Mouse (Mus musculus) embryonic facial prominence, embryonic 13.5 days (tissue): ENCODE data around the gene Copa. TPM values are rescaled to one million over a fixed set of nuclear protein-coding genes. Genes with fewer than 3 reads are reported as not detected.
A peak's percentile ranks its signal among the peaks of the same experiment; 100 is the strongest.

Source experiments
- ATAC-seq: fragments of 200-750 bp; cut with Nextera tagmentation; 2 replicates; pipeline ENCODE4 v1.8.0; 2017; ENCODE audit warnings: low read depth; ENCODE audit not compliant: insufficient number of reproducible peaks, insufficient read depth, low FRiP score, low TSS enrichment
- H3K27ac ChIP-seq: fragments of 300-500 bp; sonication (generic); 2 replicates; pipeline ENCODE4 v1.5.1; 2015; ENCODE audit warnings: moderate library complexity, mild to moderate bottlenecking, inconsistent platforms
- H3K27me3 ChIP-seq: fragments of 300-500 bp; sonication (generic); 2 replicates; pipeline ENCODE4 v1.6.1; 2015; ENCODE audit warnings: mild to moderate bottlenecking, inconsistent platforms
- H3K36me3 ChIP-seq: fragments of 300-500 bp; sonication (generic); 2 replicates; pipeline ENCODE4 v1.6.1; 2015; ENCODE audit warnings: mild to moderate bottlenecking, inconsistent platforms
- H3K4me1 ChIP-seq: fragments of 300-500 bp; sonication (generic); 2 replicates; pipeline ENCODE4 v1.6.1; 2015; ENCODE audit warnings: inconsistent platforms
- H3K4me2 ChIP-seq: fragments of 300-500 bp; sonication (generic); 2 replicates; pipeline ENCODE4 v1.6.1; 2015; ENCODE audit warnings: moderate library complexity, mild to moderate bottlenecking, inconsistent platforms
- H3K4me3 ChIP-seq: fragments of 300-500 bp; sonication (generic); 2 replicates; pipeline ENCODE4 v1.5.1; 2015; ENCODE audit warnings: mild to moderate bottlenecking, inconsistent platforms
- H3K9ac ChIP-seq: fragments of 300-500 bp; sonication (generic); 2 replicates; pipeline ENCODE4 v1.6.1; 2015; ENCODE audit warnings: mild to moderate bottlenecking, inconsistent platforms
- H3K9me3 ChIP-seq: fragments of 300-500 bp; sonication (generic); 2 replicates; pipeline ENCODE4 v1.6.1; 2016; ENCODE audit warnings: inconsistent platforms
- WGBS: fragments of 180-500 bp; shearing (Covaris S2); methylation state at CpG from one replicate; pipeline ENCODE4 v1.1.7; 2015; ENCODE audit warnings: mixed read lengths; 5-methylcytosine and 5-hydroxymethylcytosine counted together
- polyA plus RNA-seq: library from polyadenylated mRNA; unstranded; fragments of >200 nt; fragmentation: Nextera tagmentation; extraction: Ambion mirVana; gene quantifications from 2 replicates; pipeline ENCODE4 v1.2.1, GENCODE M21; 2015

Gene Copa
- polyA plus RNA-seq, 1 experiment from 2014 or later, result 216 TPM

DNA sequence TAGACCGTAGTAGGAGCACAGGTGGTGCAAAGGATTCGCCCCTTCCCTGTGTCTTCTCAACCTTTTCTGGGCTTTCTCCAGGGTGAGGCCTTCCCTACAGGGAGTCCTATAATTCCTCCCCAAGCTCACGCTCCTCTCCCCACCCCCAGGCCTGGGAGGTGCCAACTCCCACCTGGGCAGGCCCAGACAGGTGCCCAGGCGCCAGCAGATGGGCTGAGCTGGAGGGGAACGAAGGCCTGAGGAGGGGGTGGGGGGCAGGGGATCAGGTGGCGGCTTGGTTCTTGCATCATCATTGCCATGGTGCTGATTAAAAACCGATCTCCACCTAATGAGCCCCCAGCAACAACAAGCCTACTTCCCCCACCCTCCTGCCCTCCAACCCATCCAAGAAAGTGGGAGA is 23.5 kb upstream of the Copa start:
- 51% methylated on average over 7 of the region's 7 CpGs for WGBS
- no peak overlapping the region for H3K9ac ChIP-seq
- peaks cover 31% of the 10 kb centered on the region for H3K4me1 ChIP-seq
- ATAC-seq, result 0 out of 2 replicates have a peak, but pooled peaks have one; percentile 33
- H3K27ac ChIP-seq, result no peak overlapping the region
- H3K4me2 ChIP-seq, result no peak overlapping the region
- H3K9me3 ChIP-seq, result no peaks in the 10 kb centered on the region
- no peak overlapping the region for H3K4me3 ChIP-seq
- H3K36me3 ChIP-seq, result peaks cover 4% of the 10 kb centered on the region
- peaks cover 33% of the 10 kb centered on the region for H3K27me3 ChIP-seq

DNA sequence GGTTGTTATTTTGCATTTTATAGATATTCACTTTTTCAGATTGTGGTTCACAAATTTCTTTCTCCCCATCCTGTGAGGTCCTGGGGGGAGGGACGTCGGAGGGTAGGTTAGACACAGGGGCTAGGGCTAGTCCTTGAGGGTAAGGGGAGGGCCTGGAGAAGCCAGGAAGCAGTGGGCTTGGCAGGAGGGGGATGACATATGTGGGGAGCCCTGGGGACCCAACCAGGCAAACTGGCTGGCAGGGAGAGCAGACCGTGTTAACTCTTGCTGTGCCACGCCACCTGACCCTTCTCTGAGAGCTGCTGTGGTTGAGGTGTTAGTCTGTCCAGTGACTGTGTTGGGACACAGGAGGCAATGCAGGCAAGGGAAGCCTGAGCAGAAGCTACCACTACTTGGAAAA is 21.7 kb upstream of the Copa start:
- Histone ChIP-seq H3K4me3 (no peak overlapping the region), H3K9ac (no peak overlapping the region), H3K27ac (no peak overlapping the region), H3K27me3 (peaks cover 15% of the 10 kb centered on the region), H3K4me2 (no peak overlapping the region), H3K36me3 (peaks cover 21% of the 10 kb centered on the region), H3K4me1 (peaks cover 26% of the 10 kb centered on the region), H3K9me3 (no peaks in the 10 kb centered on the region)
- no peak for ATAC-seq
- 46% methylated on average over 4 of the region's 4 CpGs for WGBS

DNA sequence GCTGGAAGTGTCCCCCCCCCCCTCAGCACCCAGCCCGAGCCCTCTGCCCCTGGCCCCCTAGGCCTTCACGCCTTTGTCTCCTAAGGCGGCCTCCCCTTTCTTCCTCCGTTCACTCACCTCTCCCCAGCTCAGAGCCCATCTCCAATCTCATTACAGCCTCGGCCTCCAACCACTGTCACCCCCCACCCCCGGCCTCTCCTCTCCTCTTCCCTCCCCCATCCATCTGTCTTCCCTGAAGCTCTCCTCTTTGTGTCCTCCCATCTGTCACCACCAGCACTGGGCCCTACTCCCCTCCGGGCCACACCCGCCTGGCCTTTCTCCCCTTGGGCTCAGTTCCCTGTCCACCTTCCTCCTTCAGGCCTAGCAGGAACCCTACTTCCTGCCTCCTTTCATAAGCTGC is 21.1 kb upstream of the Copa start:
- Histone ChIP-seq H3K27me3 (peaks cover 9% of the 10 kb centered on the region), H3K36me3 (peaks cover 27% of the 10 kb centered on the region), H3K4me2 (no peak overlapping the region), H3K4me3 (no peak overlapping the region), H3K27ac (no peak overlapping the region), H3K4me1 (peaks cover 26% of the 10 kb centered on the region), H3K9me3 (no peaks in the 10 kb centered on the region), H3K9ac (no peak overlapping the region)
- 44% methylated on average over 8 of the region's 8 CpGs for WGBS
- no peak for ATAC-seq

DNA sequence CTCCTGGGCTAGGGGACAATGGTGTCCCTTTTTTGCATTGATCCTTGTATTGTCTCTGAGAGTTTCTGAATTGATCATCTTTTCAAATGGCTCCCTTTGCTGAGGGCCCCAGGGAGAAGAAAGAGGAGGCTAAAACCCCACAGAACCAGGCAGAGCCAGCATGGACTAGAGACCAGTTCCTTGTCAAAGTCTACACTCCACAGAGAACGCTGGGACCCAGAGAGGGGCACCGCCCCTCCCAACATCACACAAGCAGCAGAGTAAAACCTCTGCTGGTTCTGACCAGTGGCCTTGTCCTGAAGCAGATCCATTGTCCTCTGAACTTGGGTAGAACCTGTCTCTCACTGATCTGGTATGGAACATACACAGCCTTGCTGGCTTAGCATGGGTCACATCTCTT is 20.2 kb upstream of the Copa start:
- peaks cover under 1% of the 10 kb centered on the region; the same call in 1 of the 2 replicates for H3K27me3 ChIP-seq
- H3K9ac ChIP-seq, result no peak overlapping the region
- ATAC-seq, result no peak
- no peak overlapping the region for H3K4me3 ChIP-seq
- no peak overlapping the region for H3K4me2 ChIP-seq
- H3K9me3 ChIP-seq, result no peaks in the 10 kb centered on the region
- H3K36me3 ChIP-seq, result peaks cover 36% of the 10 kb centered on the region
- no peak overlapping the region for H3K27ac ChIP-seq
- H3K4me1 ChIP-seq, result peaks cover 26% of the 10 kb centered on the region
- WGBS, result 86% methylated on average over 2 of the region's 2 CpGs

DNA sequence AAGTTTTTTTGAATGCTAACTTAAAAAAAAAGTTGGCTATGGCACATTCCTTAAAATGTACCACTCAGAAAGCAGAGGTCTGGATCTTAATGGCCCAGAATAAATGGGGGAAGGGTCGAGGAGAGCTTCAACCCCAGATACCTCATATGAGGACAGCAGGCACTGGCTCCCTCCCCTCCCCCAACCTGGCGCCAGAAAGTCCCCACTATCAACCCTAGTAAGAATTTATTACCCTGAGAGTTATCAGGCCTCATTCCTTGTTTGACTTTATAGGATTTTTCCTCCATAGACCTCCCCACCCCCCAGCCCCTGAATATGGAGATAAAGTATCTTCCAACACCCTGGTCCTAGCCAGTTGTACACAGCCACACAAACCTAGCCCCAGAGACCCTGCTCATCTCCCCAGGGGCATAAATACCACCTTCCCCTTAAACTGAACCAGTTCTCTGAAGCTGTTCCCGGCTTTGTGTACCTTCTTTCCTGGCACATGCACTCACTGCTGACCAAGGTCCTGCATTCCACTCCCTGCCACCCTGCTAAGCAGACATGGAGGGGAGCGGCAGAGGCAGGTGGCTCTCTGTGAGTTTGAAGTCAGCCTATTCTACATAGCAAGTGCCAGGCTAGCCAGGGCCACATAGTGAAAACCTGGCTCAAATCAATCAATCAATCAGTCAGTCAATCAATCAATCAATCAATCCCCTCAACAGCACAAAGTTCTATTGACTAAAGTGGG is 18.9 kb upstream of the Copa start:
- no peak overlapping the region for H3K27ac ChIP-seq
- H3K4me1 ChIP-seq, result peaks cover 14% of the 10 kb centered on the region
- H3K4me2 ChIP-seq, result no peak overlapping the region
- no peaks in the 10 kb centered on the region for H3K27me3 ChIP-seq
- no peak overlapping the region for H3K4me3 ChIP-seq
- H3K36me3 ChIP-seq, result peaks cover 49% of the 10 kb centered on the region
- WGBS, result 76% methylated on average over 4 of the region's 4 CpGs
- H3K9ac ChIP-seq, result 0 out of 2 replicates have a peak overlapping the region, but pooled peaks have one; percentile 6
- ATAC-seq, result no peak
- no peaks in the 10 kb centered on the region for H3K9me3 ChIP-seq

DNA sequence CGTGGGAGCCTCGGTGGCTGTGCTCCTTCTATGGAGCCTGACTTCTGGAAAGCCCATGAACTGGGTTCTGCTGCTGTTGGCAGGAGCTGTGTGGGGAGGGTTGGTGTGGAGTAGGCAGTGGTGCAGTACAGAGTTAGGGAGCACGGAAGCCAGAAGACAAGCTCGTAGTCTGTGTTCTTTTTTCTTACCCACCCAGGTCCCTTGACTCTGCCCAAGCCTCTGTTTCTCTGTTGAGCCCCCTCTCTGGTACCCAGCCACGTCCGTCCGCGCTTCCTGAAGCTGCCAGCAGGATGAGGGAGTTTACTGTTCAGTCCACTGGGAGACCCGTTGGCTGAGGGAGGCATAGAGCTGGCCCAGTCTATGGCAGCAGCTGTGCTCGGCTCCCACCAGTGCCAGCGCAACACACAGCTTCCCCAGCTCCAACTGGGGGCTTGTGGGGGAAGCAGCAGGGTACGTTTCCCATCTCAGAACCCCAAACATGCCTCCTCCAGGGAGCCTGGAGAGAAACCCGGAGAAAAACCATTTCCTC is 17.7 kb upstream of the Copa start:
- no peak for ATAC-seq
- Histone ChIP-seq H3K27me3 (no peaks in the 10 kb centered on the region), H3K4me1 (peaks cover 10% of the 10 kb centered on the region), H3K4me2 (no peak overlapping the region), H3K9me3 (no peaks in the 10 kb centered on the region), H3K27ac (no peak overlapping the region), H3K36me3 (peaks cover 62% of the 10 kb centered on the region), H3K4me3 (no peak overlapping the region), H3K9ac (no peak overlapping the region)
- 73% methylated on average over 13 of the region's 13 CpGs for WGBS

DNA sequence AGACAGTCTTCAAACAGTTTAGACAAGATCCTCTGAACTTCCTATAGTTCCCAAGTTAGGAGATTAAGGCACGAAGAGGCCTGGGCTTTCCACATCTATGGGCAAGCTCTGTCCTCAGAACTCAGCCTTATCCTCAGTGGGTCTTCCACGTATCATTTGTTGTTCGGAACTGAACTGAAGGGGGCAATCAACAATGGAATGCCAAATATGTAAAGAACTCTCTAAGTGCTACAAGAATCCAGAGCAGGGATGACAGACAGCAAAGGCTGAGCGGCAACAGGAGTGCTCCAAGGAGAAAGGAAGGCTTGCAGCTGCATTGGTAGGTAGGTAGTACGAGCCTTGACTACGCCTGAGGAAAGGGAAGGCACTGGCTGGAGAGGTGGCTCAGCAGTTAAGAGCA is 12.1 kb upstream of the Copa start:
- peaks cover 100% of the 10 kb centered on the region for H3K36me3 ChIP-seq
- ATAC-seq, result no peak
- no peak overlapping the region for H3K9ac ChIP-seq
- H3K4me2 ChIP-seq, result no peak overlapping the region
- no peak overlapping the region for H3K27ac ChIP-seq
- no peaks in the 10 kb centered on the region for H3K9me3 ChIP-seq
- H3K4me3 ChIP-seq, result no peak overlapping the region
- 59% methylated on average over 6 of the region's 6 CpGs for WGBS
- H3K27me3 ChIP-seq, result no peaks in the 10 kb centered on the region
- no peaks in the 10 kb centered on the region for H3K4me1 ChIP-seq

DNA sequence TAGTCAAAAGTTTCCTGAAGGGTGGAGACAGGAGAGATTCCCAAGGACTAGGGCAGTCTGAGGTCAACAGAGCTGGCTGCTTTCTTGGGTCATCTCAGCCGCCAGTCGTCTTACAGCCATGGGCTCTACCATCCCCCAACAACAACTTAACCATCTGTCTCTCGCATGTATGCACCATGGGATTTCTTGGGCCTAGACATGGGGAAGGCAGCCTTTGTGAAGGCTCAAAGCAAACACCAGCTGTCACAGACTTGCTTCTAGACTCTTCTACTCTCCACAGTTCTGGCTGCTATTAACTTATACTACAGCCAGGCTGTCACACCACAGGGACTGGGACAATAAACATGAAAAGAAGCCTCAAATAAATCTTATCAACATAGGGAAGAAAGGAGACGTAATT is 10.8 kb upstream of the Copa start:
- Histone ChIP-seq H3K4me2 (no peak overlapping the region), H3K9me3 (no peaks in the 10 kb centered on the region), H3K4me3 (no peak overlapping the region), H3K9ac (no peak overlapping the region), H3K4me1 (no peaks in the 10 kb centered on the region), H3K27me3 (no peaks in the 10 kb centered on the region), H3K27ac (no peak overlapping the region), H3K36me3 (peaks cover 98% of the 10 kb centered on the region)
- WGBS, result 81% methylated on average over 4 of the region's 4 CpGs
- no peak for ATAC-seq

DNA sequence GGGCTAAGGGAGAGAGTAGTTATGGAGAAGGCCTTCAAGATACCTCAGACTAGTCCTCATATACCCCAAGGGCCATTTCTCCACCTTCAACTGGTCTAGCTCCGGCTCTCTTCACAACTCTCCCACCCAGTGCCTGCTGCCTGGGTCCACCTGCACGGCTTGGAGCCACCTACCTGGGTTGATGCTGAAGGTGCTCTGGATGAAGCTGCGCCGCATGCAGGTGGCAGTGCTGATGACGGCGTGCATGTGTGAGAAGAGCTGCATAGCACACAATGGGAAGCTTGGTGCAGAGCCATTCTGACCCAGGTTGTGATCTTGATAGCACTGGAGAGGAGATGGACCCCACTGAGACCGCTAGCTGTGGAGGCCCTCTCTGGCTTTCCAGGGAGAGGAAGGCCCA is 9.7 kb upstream of the Copa start:
- H3K36me3 ChIP-seq, result peaks cover 89% of the 10 kb centered on the region
- H3K27me3 ChIP-seq, result no peaks in the 10 kb centered on the region
- H3K27ac ChIP-seq, result no peak overlapping the region
- H3K4me1 ChIP-seq, result no peaks in the 10 kb centered on the region
- H3K4me2 ChIP-seq, result no peak overlapping the region
- H3K9me3 ChIP-seq, result no peaks in the 10 kb centered on the region
- WGBS, result 95% methylated on average over 7 of the region's 7 CpGs
- no peak overlapping the region for H3K4me3 ChIP-seq
- H3K9ac ChIP-seq, result no peak overlapping the region
- ATAC-seq, result no peak

DNA sequence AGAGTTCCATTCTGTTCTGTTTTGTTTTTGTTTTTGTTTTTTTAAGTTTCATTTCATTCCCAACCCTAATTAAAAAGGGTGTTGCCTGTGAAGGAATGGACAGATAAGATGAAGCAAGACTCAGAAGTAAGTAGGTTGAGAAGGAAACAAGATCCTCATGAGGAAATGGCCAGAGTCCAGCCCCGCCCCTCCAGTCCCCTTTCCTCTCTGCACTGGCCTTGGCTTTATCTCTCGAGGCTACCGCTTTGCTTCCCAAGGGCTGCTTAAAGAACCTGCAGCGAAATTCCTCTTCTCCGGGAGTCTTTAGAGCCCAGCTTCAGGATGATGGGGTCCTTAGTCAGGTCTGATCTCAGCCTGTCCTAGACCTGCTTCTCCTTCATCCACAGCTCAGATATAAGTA is 4.3 kb upstream of the Copa start:
- H3K9me3 ChIP-seq, result no peaks in the 10 kb centered on the region
- WGBS, result 72% methylated on average over 5 of the region's 5 CpGs
- ATAC-seq, result no peak
- H3K36me3 ChIP-seq, result peaks cover 60% of the 10 kb centered on the region
- no peak overlapping the region for H3K27ac ChIP-seq
- H3K9ac ChIP-seq, result no peak overlapping the region
- no peak overlapping the region for H3K4me3 ChIP-seq
- no peak overlapping the region for H3K4me2 ChIP-seq
- peaks cover 7% of the 10 kb centered on the region for H3K4me1 ChIP-seq
- no peaks in the 10 kb centered on the region for H3K27me3 ChIP-seq

DNA sequence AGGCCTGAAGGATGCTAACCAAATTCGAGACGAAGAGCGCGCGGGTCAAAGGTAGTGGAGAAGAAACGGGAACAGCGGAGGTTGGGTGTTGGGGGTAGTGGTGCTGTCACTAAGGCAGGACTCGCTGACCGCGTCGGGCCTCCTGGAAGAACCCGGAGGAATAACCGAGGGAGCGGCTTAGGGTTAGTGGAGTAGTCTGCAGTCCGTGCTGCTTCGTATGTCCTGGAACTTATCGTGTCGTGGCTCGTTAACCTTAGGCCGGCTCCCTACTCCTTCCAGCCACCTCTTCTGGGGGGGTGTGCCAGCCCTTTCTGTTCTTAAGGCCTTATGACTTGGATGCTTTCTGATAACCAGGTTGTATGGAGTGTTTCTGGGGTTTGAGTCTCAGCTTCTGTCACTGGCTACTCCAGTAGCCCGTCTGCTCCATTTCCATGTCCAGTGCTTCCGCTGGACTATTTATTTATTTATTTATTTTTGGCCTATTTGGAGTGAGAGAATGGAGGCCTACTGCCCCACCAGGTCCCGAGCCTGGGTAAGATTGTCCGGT is 643 bp downstream of the Copa start:
- 1% methylated on average over 24 of the region's 24 CpGs for WGBS
- Histone ChIP-seq H3K27ac (0 out of 2 replicates have a peak overlapping the region, but pooled peaks have one; percentile 39), H3K9me3 (no peaks in the 10 kb centered on the region), H3K4me1 (peaks cover 20% of the 10 kb centered on the region), H3K36me3 (peaks cover 22% of the 10 kb centered on the region), H3K4me2 (peak overlapping the region; percentile 66), H3K4me3 (peak overlapping the region; percentile 90), H3K27me3 (no peaks in the 10 kb centered on the region), H3K9ac (peak overlapping the region; percentile 90)
- ATAC-seq, result peak; percentile 17; the same call in 1 of the 2 replicates

DNA sequence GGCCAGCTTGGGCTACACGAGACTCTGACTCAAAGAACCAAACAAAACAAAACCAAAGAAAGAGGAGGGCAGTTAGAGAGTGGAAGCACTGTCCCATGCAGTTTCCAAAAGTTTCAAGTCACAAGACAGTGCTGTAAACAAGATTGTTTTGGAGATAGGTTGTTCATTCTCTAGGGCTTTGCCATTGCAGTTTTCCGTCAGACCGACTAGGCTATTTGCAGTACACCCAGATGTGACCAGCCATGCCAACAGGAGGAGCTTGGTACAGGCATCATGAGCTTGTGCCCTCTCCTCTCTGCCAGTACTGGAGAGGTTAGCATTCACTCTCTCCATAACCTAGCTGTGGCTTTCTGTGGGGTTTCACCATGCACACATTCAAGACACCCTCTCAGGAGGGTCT is 11.2 kb downstream of the Copa start:
- H3K36me3 ChIP-seq, result peaks cover 85% of the 10 kb centered on the region
- WGBS, result 78% methylated on average over 3 of the region's 3 CpGs
- no peaks in the 10 kb centered on the region for H3K27me3 ChIP-seq
- no peaks in the 10 kb centered on the region for H3K9me3 ChIP-seq
- H3K4me1 ChIP-seq, result no peaks in the 10 kb centered on the region
- no peak overlapping the region for H3K27ac ChIP-seq
- H3K9ac ChIP-seq, result no peak overlapping the region
- ATAC-seq, result no peak
- H3K4me3 ChIP-seq, result no peak overlapping the region
- H3K4me2 ChIP-seq, result no peak overlapping the region
